Mouse (Mus musculus) stomach, postnatal 0 days (tissue): ENCODE measurements at regions not wholly inside any gene's neighbourhood (a gene's known extent, or its start where the extent isn't known, plus 50 kb on each side); places are given as distances from the start of the nearest gene placed in this dataset.
"Not testable (repeated sequence)": the region's sequence is repeated elsewhere in the genome, so short reads cannot be mapped to it uniquely, and the experiment has no call there.

Source experiments
- ATAC-seq: fragments of 200-750 bp; cut with Nextera tagmentation; 2 replicates; pipeline ENCODE4 v1.8.0; 2017; ENCODE audit not compliant: low FRiP score, low TSS enrichment
- DNase-seq: peaks from one replicate; pipeline ENCODE4 v3.0.0-alpha.2; 2016; ENCODE audit warnings: low spot score
- H3K27ac ChIP-seq: fragments of 300-500 bp; sonication (generic); replicated peaks from 2 replicates; pipeline ENCODE4 v1.5.1; 2014; ENCODE audit warnings: mild to moderate bottlenecking, control low read depth
- H3K27me3 ChIP-seq: fragments of 300-500 bp; sonication (generic); 2 replicates; pipeline ENCODE4 v1.6.1; 2014; ENCODE audit warnings: low read length; ENCODE audit not compliant: control insufficient read depth, insufficient read depth
- H3K36me3 ChIP-seq: fragments of 300-500 bp; sonication (generic); 2 replicates; pipeline ENCODE4 v1.6.1; 2014; ENCODE audit warnings: low read length, mixed read lengths; ENCODE audit not compliant: control insufficient read depth, insufficient read depth
- H3K4me1 ChIP-seq: fragments of 300-500 bp; sonication (generic); replicated peaks from 2 replicates; pipeline ENCODE4 v1.6.1; 2014; ENCODE audit warnings: antibody characterized with exemption; ENCODE audit not compliant: control insufficient read depth, insufficient read depth
- H3K4me2 ChIP-seq: fragments of 300-500 bp; sonication (generic); replicated peaks from 2 replicates; pipeline ENCODE4 v1.6.1; 2014; ENCODE audit warnings: low read depth, mild to moderate bottlenecking, control low read depth, moderate library complexity
- H3K4me3 ChIP-seq: fragments of 300-500 bp; sonication (generic); 2 replicates; pipeline ENCODE4 v1.5.1; 2014; ENCODE audit warnings: low read depth, low read length, control low read depth
- H3K9ac ChIP-seq: fragments of 300-500 bp; sonication (generic); 2 replicates; pipeline ENCODE4 v1.6.1; 2014; ENCODE audit warnings: mild to moderate bottlenecking, low read length, control low read depth, mixed read lengths
- H3K9me3 ChIP-seq: fragments of 300-500 bp; sonication (generic); 2 replicates; pipeline ENCODE4 v1.6.1; 2016; ENCODE audit warnings: low read length; ENCODE audit not compliant: control insufficient read depth
- CTCF ChIP-seq: IDR thresholded peaks from 2 replicates; pipeline ENCODE4 v1.5.1; 2016; ENCODE audit warnings: antibody characterized with exemption, low read depth, mild to moderate bottlenecking, moderate library complexity
- EP300 ChIP-seq: optimal IDR thresholded peaks from 2 replicates; pipeline ENCODE3; 2016; ENCODE audit warnings: antibody characterized with exemption
- WGBS: fragments of 180-500 bp; shearing (Covaris S2); extraction: QIAGEN DNeasy Blood & Tissue Kit; methylation state at CpG from one replicate; pipeline ENCODE4 v1.1.7; 2014; 5-methylcytosine and 5-hydroxymethylcytosine counted together

DNA sequence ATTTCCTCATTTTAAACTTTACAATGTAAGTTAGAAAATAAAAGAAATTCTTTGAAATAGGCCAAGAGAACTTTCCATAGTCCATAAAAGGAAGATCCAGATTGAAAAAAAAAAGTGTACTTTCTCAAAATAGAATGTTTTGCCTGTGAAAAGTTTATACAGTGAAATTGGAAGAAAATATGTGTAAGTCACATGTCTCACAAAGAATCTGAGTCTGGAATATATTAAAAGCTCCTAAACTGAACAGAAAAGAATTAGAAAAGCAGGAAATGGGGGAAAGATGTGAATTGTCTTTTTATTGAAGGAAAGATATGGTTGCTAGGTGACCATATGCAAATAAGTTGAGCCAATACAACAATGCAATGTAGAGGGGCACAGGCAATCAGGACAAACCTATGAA, 197.7 kb upstream of the Gm20594 start:
- H3K27me3 ChIP-seq = no peaks in the 10 kb centered on the region
- H3K9me3 ChIP-seq = no peaks in the 10 kb centered on the region
- ATAC-seq (no peak), DNase-seq (no peak)
- H3K9ac ChIP-seq = no peak overlapping the region
- H3K27ac ChIP-seq = no peak overlapping the region
- H3K4me1 ChIP-seq = no peaks in the 10 kb centered on the region
- no peak overlapping the region for H3K4me2 ChIP-seq
- H3K4me3 ChIP-seq = no peak overlapping the region
- no peak for TF ChIP-seq EP300
- no peak for TF ChIP-seq CTCF
- no peaks in the 10 kb centered on the region for H3K36me3 ChIP-seq

DNA sequence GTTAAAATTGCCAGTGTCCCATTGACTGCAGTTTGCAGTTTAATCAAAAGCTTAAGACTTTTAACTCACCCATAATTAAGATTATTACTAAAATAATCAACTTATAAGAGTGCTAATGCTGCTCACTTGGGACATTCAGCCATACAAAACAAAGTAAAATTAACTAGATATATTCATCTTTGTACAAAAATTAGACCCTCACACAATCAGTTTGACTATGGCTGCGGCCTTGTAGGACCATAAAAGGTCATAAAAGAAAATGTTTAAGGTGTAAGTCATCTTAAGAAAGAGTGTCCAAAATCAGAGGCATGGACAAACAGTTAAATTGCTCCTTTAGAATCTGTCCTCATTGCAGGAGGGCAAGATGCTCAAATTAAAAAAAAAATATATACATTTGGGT, 186.0 kb upstream of the Gm20594 start:
- not testable (repeated sequence) for H3K9me3 ChIP-seq, H3K9ac ChIP-seq, H3K4me1 ChIP-seq, H3K4me2 ChIP-seq, H3K36me3 ChIP-seq, H3K4me3 ChIP-seq, ATAC-seq, H3K27me3 ChIP-seq, DNase-seq, H3K27ac ChIP-seq
- 56% methylated on average over 1 of the region's 1 CpGs for WGBS

DNA sequence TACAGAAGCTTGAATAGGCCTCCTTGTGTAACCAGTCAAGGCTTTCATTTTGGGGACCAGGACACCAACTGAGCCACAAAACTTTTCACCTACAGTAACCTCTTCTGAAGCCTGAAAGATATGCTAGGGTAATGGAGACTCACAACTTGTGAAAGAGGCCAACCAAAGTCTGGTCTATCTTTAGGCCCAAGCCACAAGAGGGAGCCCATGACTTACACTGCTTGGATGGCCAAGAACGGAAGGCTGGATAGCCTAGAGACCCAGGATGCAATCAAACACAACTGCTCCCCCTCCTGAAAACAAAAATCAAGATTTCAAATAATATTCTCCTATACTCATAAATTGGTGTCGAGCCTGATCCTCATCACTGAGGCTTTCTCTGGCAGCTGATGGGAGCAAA, 166.4 kb upstream of the Gm20594 start:
- no peaks in the 10 kb centered on the region for H3K9me3 ChIP-seq
- no peak overlapping the region for H3K4me2 ChIP-seq
- H3K27me3 ChIP-seq = no peaks in the 10 kb centered on the region
- WGBS = 66% methylated on average over 2 of the region's 2 CpGs
- no peak overlapping the region for H3K9ac ChIP-seq
- no peak for ATAC-seq
- no peak for TF ChIP-seq EP300
- peak; percentile 32; the same call in 1 of the 2 replicates for TF ChIP-seq CTCF
- no peak overlapping the region for H3K4me3 ChIP-seq
- H3K36me3 ChIP-seq = no peaks in the 10 kb centered on the region
- H3K4me1 ChIP-seq = no peaks in the 10 kb centered on the region
- no peak overlapping the region for H3K27ac ChIP-seq
- no peak for DNase-seq
